Comparison of ENCODE assay signal across 9 mouse cellular contexts in genomic region chr14:102982627-102983540, GRCm38 (mm10). TPM values are rescaled to one million over a fixed set of nuclear protein-coding genes. Genes with fewer than 3 reads are reported as not detected.
DNase-seq lines count a peak whose midpoint lies in the region; ATAC-seq lines count a peak whose summit lies in the region.
"Had no signal": no experiment of that assay in that cellular context is flagged by ENCODE, and none has a peak within 500 bp of the region (broad histone marks: within the 10 kb centered on the region; RNA-seq: fewer than 3 reads in every experiment).

TSS of gene Kctd12 (minus strand) at chr14:102982637.

- H3K4me2 ChIP-seq in heart, embryonic 13.5 days, result peak within 1 kb of the TSS; percentile 98
- H3K4me2 ChIP-seq in kidney, embryonic 16.5 days (replicated peaks; ENCODE audit: low read depth, low read length), result peak within 1 kb of the TSS; percentile 85
- H3K4me2 ChIP-seq in liver, embryonic 11.5 days, result peak within 1 kb of the TSS; percentile 96

- peak within 1 kb of the TSS; percentile 88 for H3K9ac ChIP-seq in heart, embryonic 13.5 days
- H3K9ac ChIP-seq in kidney, embryonic 16.5 days (replicated peaks; ENCODE audit: low read length), result peak within 1 kb of the TSS; percentile 73
- peak within 1 kb of the TSS; percentile 68 for H3K9ac ChIP-seq in liver, embryonic 11.5 days (ENCODE audit: low read depth, low read length)

- H3K4me3 ChIP-seq in forebrain, embryonic 10.5 days, result peak within 1 kb of the TSS; percentile 71
- peak within 1 kb of the TSS; percentile 68 for H3K4me3 ChIP-seq in heart, embryonic 13.5 days
- peak within 1 kb of the TSS; percentile 68 for H3K4me3 ChIP-seq in kidney, embryonic 16.5 days (ENCODE audit: low read length)
- H3K4me3 ChIP-seq in liver, embryonic 11.5 days (ENCODE audit: low read depth, low read length), result peak within 1 kb of the TSS; percentile 69

- ATAC-seq in heart, embryonic 13.5 days (ENCODE audit: extremely low read depth, insufficient number of reproducible peaks, low FRiP score, low TSS enrichment), result peak; percentile 84
- peak; percentile 96 for ATAC-seq in kidney, embryonic 16.5 days (ENCODE audit: low FRiP score, low TSS enrichment)
- peak; percentile 89 for ATAC-seq in liver, embryonic 11.5 days (replicated peaks; ENCODE audit: low FRiP score)
- ATAC-seq in monocyte, adult 5-6 weeks (replicated peaks; ENCODE audit: insufficient number of reproducible peaks, low FRiP score, low TSS enrichment, poor library complexity, severe bottlenecking), result peak; percentile 55

- no peaks in the 10 kb centered on the region for H3K36me3 ChIP-seq in forebrain, embryonic 10.5 days (replicated peaks)
- no peaks in the 10 kb centered on the region for H3K36me3 ChIP-seq in heart, embryonic 13.5 days
- H3K36me3 ChIP-seq in kidney, embryonic 16.5 days (ENCODE audit: insufficient read depth, low read length), result no peaks in the 10 kb centered on the region
- no peaks in the 10 kb centered on the region for H3K36me3 ChIP-seq in liver, embryonic 11.5 days (ENCODE audit: control insufficient read depth, insufficient read depth, low read length)

- H3K27me3 ChIP-seq in forebrain, embryonic 10.5 days (ENCODE audit: poor library complexity, severe bottlenecking), result peaks cover 47% of the 10 kb centered on the region
- no peaks in the 10 kb centered on the region for H3K27me3 ChIP-seq in heart, embryonic 13.5 days (replicated peaks)
- H3K27me3 ChIP-seq in kidney, embryonic 16.5 days (ENCODE audit: insufficient read depth, low read length), result no peaks in the 10 kb centered on the region
- peaks cover 11% of the 10 kb centered on the region; the same call in 1 of the 2 replicates for H3K27me3 ChIP-seq in liver, embryonic 11.5 days (replicated peaks; ENCODE audit: control insufficient read depth, insufficient read depth, low read length)

- no peaks in the 10 kb centered on the region for H3K9me3 ChIP-seq in forebrain, embryonic 10.5 days
- no peaks in the 10 kb centered on the region for H3K9me3 ChIP-seq in heart, embryonic 13.5 days
- H3K9me3 ChIP-seq in kidney, embryonic 16.5 days (ENCODE audit: low read length), result no peaks in the 10 kb centered on the region
- no peaks in the 10 kb centered on the region for H3K9me3 ChIP-seq in liver, embryonic 11.5 days (ENCODE audit: control insufficient read depth, low read length)

- peak within 1 kb of the TSS; percentile 85 for H3K27ac ChIP-seq in forebrain, embryonic 10.5 days
- H3K27ac ChIP-seq in heart, embryonic 13.5 days (replicated peaks), result peak within 1 kb of the TSS; percentile 96
- H3K27ac ChIP-seq in kidney, embryonic 16.5 days (ENCODE audit: low read length), result peak within 1 kb of the TSS; percentile 97
- peak within 1 kb of the TSS; percentile 47 for H3K27ac ChIP-seq in liver, embryonic 11.5 days (ENCODE audit: low read depth, low read length)

- H3K4me1 ChIP-seq in forebrain, embryonic 10.5 days, result peaks cover 29% of the 10 kb centered on the region
- peaks cover 20% of the 10 kb centered on the region for H3K4me1 ChIP-seq in heart, embryonic 13.5 days
- H3K4me1 ChIP-seq in kidney, embryonic 16.5 days (ENCODE audit: insufficient read depth, low read length), result 0 out of 2 replicates have a peak, but pooled peaks cover 8% of the 10 kb centered on the region
- peaks cover 3% of the 10 kb centered on the region; the same call in 1 of the 2 replicates for H3K4me1 ChIP-seq in liver, embryonic 11.5 days (replicated peaks; ENCODE audit: control insufficient read depth, insufficient read depth, low read length)

- DNase-seq in CD4-positive helper T cell, adult 2 months (ENCODE audit: low read depth, low spot score), result peak; percentile 82
- peak; percentile 65 for DNase-seq in c-Kit-positive CD71-negative TER-119-negative erythroid progenitor cells, embryonic 14.5 days (ENCODE audit: low read depth)
- peak; percentile 82 for DNase-seq in forebrain, embryonic 10.5 days (ENCODE audit: extremely low spot score, low spot score)
- peak; percentile 86 for DNase-seq in liver, embryonic 11.5 days (ENCODE audit: low spot score)
- peak; percentile 92 for DNase-seq in spleen, postnatal 36 days (ENCODE audit: low spot score in 2 of 2)

- WGBS in forebrain, embryonic 10.5 days, result 3% methylated on average over 65 of the region's 66 CpGs
- 2% methylated on average over 62 of the region's 66 CpGs for WGBS in heart, embryonic 13.5 days
- WGBS in kidney, embryonic 16.5 days, result 2% methylated on average over 40 of the region's 66 CpGs
- WGBS in liver, embryonic 11.5 days, result 3% methylated on average over 43 of the region's 66 CpGs

RNA-seq across cellular contexts. Expression of gene Kctd12, which starts in this region (rescaled TPM):
- polyA plus RNA-seq in forebrain, embryonic 10.5 days (2016; fragmentation: Nextera tagmentation; extraction: Ambion mirVana), result 2.1 and 3.1 TPM in 2 replicates
- 3.8 and 6.9 TPM in 2 replicates for polyA plus RNA-seq in heart, embryonic 13.5 days (2015; fragmentation: Nextera tagmentation; extraction: Ambion mirVana)
- 8.9 and 9.0 TPM in 2 replicates for polyA plus RNA-seq in kidney, embryonic 16.5 days (2015; fragmentation: Nextera tagmentation; extraction: Ambion mirVana)
- polyA plus RNA-seq in liver, embryonic 11.5 days (2014; fragmentation: Nextera tagmentation; extraction: Ambion mirVana), result 5.8 TPM in 2 replicates
- 144 to 172 TPM (median 153 TPM) in 3 replicates for total RNA-seq in monocyte, adult 5-6 weeks (2017)
- total RNA-seq: MEL had no signal

Comparison
In these comparisons a context has a peak if more than half of its experiments do, and no peak if none do; other contexts are left out.
1. Peak in every context shown above with its lines: DNase-seq, ATAC-seq, H3K4me3 ChIP-seq and H3K27ac ChIP-seq.
2. H3K27ac ChIP-seq: peak in every context shown above with its lines; median percentile 97 in kidney, embryonic 16.5 days; 96 in heart, embryonic 13.5 days; 85 in forebrain, embryonic 10.5 days; 47 in liver, embryonic 11.5 days.